Comparison of ENCODE assay signal across 18 mouse cellular contexts in genomic region chr9:41852099-41852498, GRCm38 (mm10).
"Had no signal": no experiment of that assay in that cellular context is flagged by ENCODE, and none has a peak within 500 bp of the region (broad histone marks: within the 10 kb centered on the region; RNA-seq: fewer than 3 reads in every experiment).

No protein-coding gene starts in this region.

- H3K27ac ChIP-seq: liver, embryonic 12.5 days; liver, embryonic 15.5 days; lung, embryonic 15.5 days; midbrain, embryonic 10.5 days; midbrain, embryonic 13.5 days; neural tube, embryonic 13.5 days had no signal

- ATAC-seq: intestine, postnatal 0 days; liver, embryonic 12.5 days; midbrain, embryonic 13.5 days; midbrain, embryonic 16.5 days had no signal

- H3K4me2 ChIP-seq: liver, embryonic 12.5 days; liver, embryonic 15.5 days; lung, embryonic 15.5 days; midbrain, embryonic 13.5 days; neural tube, embryonic 13.5 days had no signal

- H3K36me3 ChIP-seq: liver, embryonic 12.5 days; liver, embryonic 15.5 days; lung, embryonic 15.5 days; midbrain, embryonic 10.5 days; midbrain, embryonic 13.5 days; neural tube, embryonic 13.5 days had no signal

- H3K4me1 ChIP-seq: liver, embryonic 12.5 days; liver, embryonic 15.5 days; lung, embryonic 15.5 days; megakaryocyte, embryonic 14.5 days; midbrain, embryonic 10.5 days had no signal

- DNase-seq: kidney, adult 8-10 months; kidney, postnatal 14 days; kidney, postnatal 4 days; layer of hippocampus, adult 9-11 months; lung, adult 18-20 months; lung, postnatal 10 days; lung, postnatal 36 days; thymus, postnatal 25 days had no signal

- H3K9ac ChIP-seq: liver, embryonic 12.5 days; liver, embryonic 15.5 days; lung, embryonic 15.5 days; midbrain, embryonic 13.5 days; neural tube, embryonic 13.5 days had no signal

- H3K9me3 ChIP-seq: liver, embryonic 12.5 days; liver, embryonic 15.5 days; lung, embryonic 15.5 days; midbrain, embryonic 10.5 days; midbrain, embryonic 13.5 days; neural tube, embryonic 13.5 days had no signal

- H3K4me3 ChIP-seq: liver, embryonic 12.5 days; liver, embryonic 15.5 days; lung, embryonic 15.5 days; megakaryocyte, embryonic 14.5 days; midbrain, embryonic 10.5 days; midbrain, embryonic 13.5 days; myocyte; neural tube, embryonic 13.5 days had no signal

- H3K27me3 ChIP-seq: liver, embryonic 12.5 days; liver, embryonic 15.5 days; lung, embryonic 15.5 days; megakaryocyte, embryonic 14.5 days; midbrain, embryonic 13.5 days; neural tube, embryonic 13.5 days had no signal
